Mouse (Mus musculus): ENCODE data around the gene Zfp62. TPM values are rescaled to one million over a fixed set of nuclear protein-coding genes. Genes with fewer than 3 reads are reported as not detected.
A peak's percentile ranks its signal among the peaks of the same experiment; 100 is the strongest.

Gene Zfp62
- total and polyA plus RNA-seq, 3 experiments: 16.7 to 132 (median 31.8) TPM

DNA sequence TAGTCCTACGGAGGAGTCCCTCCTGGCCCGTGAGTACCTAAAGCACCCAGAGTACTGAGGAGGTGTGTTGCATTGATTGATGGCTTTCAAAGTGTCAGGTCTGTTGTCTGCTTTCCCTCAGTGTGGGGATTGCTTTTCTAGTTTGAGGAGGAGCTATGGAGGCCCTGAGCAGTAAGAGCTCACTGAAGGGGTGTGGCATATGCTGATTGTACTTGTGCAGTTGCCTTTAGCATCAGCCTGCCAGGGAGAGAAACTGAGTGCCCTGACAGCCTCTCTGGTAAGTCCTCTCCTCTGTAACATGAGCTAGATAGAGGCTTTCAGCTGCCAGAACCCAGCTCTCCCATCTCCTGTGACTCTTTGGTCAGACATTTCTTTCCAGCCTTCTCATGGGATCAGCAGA is 44.2 kb downstream of the Zfp62 start:
- no peak overlapping the region for H3K9ac ChIP-seq (ENCODE audit: control insufficient read depth, low read depth, low read length, poor library complexity, severe bottlenecking)
- no peaks in the 10 kb centered on the region for H3K27me3 ChIP-seq (ENCODE audit: control insufficient read depth in 1 of 2, insufficient read depth in 2 of 2, low read length in 2 of 2)
- TF ChIP-seq HCFC1 (IDR thresholded peaks at IDR 0.05; ENCODE audit: low read depth, low read length) (no peak), TBP (IDR thresholded peaks at IDR 0.05; ENCODE audit: low read depth, low read length) (no peak), MAFK (IDR thresholded peaks at IDR 0.05; ENCODE audit: borderline replicate concordance, low read depth, low read length) (no peak), POLR2AphosphoS5 (IDR thresholded peaks at IDR 0.05; ENCODE audit: borderline replicate concordance, low read depth, low read length) (no peak), TCF12 (IDR thresholded peaks at IDR 0.05; ENCODE audit: low read depth, low read length) (no peak), ZKSCAN1 (IDR thresholded peaks at IDR 0.05; ENCODE audit: low read depth, low read length) (no peak), GABPA (IDR thresholded peaks at IDR 0.05; ENCODE audit: low read depth, low read length) (no peak), SIN3A (IDR thresholded peaks at IDR 0.05; ENCODE audit: low read length) (no peak), POLR2A (IDR thresholded peaks at IDR 0.05; ENCODE audit: control insufficient read depth in 1 of 2, insufficient read depth in 1 of 2, low read depth in 1 of 2, low read length in 2 of 2, poor library complexity in 1 of 2) (no peak), ZMIZ1 (IDR thresholded peaks at IDR 0.05; ENCODE audit: low read depth, low read length) (no peak), TAL1 (IDR thresholded peaks at IDR 0.05; ENCODE audit: low read length) (no peak), MAX (IDR thresholded peaks at IDR 0.05; ENCODE audit: low read length) (no peak), POLR2AphosphoS2 (IDR thresholded peaks at IDR 0.05; ENCODE audit: low read length) (no peak), MYB (IDR thresholded peaks at IDR 0.05; ENCODE audit: low read depth, low read length) (no peak)
- H3K4me3 ChIP-seq (ENCODE audit: control insufficient read depth in 1 of 2, insufficient read depth in 1 of 2, low read depth in 2 of 2, low read length in 2 of 2): no peak overlapping the region
- DNase-seq (ENCODE audit: low read depth, low spot score): peak; percentile 67
- no peaks in the 10 kb centered on the region for H3K9me3 ChIP-seq (replicated peaks; ENCODE audit: insufficient read depth, low read length)
- H3K27ac ChIP-seq (ENCODE audit: control insufficient read depth, low read depth, low read length): no peak overlapping the region
- peaks cover 0 to 27% of the 10 kb centered on the region in 2 experiments; a peak in 2 of 4 replicates for H3K36me3 ChIP-seq (ENCODE audit: control insufficient read depth in 1 of 2, insufficient read depth in 2 of 2, low read length in 2 of 2)
- H3K79me2 ChIP-seq (ENCODE audit: control insufficient read depth, insufficient read depth, low read length, poor library complexity): peaks cover 12% of the 10 kb centered on the region
- H3K4me1 ChIP-seq (ENCODE audit: control insufficient read depth in 1 of 2, insufficient read depth in 2 of 2, low read length in 2 of 2): peaks cover 17 to 23% of the 10 kb centered on the region in 2 experiments

DNA sequence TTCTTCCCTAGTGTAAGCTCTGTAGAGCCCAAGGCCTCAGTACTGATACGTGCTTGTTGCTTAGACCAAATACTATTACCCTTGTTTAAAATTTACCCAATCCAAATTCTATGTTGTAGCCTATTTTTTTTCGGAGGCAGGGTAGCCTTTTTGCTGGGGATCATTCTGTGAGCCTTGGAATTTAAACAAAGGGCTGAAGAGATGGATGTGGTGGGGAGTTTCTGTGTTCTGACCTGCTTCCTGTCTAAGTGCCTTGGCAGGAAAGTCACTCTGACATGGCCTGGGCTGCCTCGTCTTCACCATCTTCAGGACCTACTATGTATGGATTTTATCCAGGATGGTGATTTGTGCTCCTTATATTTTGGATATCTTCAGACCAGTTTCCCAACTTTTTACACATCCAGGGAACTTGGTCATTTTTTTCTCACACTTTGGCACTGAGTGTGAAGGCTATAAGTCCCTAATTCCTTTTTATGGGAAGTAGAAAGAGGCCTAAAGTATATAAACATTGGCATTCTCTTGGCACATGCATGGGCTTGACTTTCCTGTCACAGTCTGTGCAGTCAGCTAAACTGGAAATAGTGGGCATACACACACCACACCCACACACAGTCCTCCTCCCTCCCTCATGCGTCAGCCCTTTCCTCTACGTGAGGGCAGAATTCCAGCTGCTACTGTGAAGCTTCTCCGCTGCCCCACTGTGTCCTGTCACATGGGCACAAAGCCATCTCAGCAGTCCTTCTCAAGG is 45.3 kb downstream of the Zfp62 start:
- no peak for DNase-seq (ENCODE audit: low read depth, low spot score)
- Histone ChIP-seq H3K36me3 (ENCODE audit: control insufficient read depth in 1 of 2, insufficient read depth in 2 of 2, low read length in 2 of 2) (peaks cover 5 to 22% of the 10 kb centered on the region in 2 experiments; a peak in 3 of 4 replicates), H3K4me1 (ENCODE audit: control insufficient read depth in 1 of 2, insufficient read depth in 2 of 2, low read length in 2 of 2) (peaks cover 14 to 21% of the 10 kb centered on the region in 2 experiments), H3K79me2 (ENCODE audit: control insufficient read depth, insufficient read depth, low read length, poor library complexity) (peaks cover 12% of the 10 kb centered on the region), H3K27ac (ENCODE audit: control insufficient read depth, low read depth, low read length) (no peak overlapping the region), H3K27me3 (ENCODE audit: control insufficient read depth in 1 of 2, insufficient read depth in 2 of 2, low read length in 2 of 2) (no peaks in the 10 kb centered on the region), H3K9me3 (replicated peaks; ENCODE audit: insufficient read depth, low read length) (no peaks in the 10 kb centered on the region), H3K9ac (ENCODE audit: control insufficient read depth, low read depth, low read length, poor library complexity, severe bottlenecking) (no peak overlapping the region), H3K4me3 (ENCODE audit: control insufficient read depth in 1 of 2, insufficient read depth in 1 of 2, low read depth in 2 of 2, low read length in 2 of 2) (no peak overlapping the region)
- no peak for TF ChIP-seq BHLHE40 (IDR thresholded peaks at IDR 0.05; ENCODE audit: borderline replicate concordance, low read depth, low read length)
- no peak for TF ChIP-seq ELF1 (IDR thresholded peaks at IDR 0.05; ENCODE audit: low read depth, low read length)
- TF ChIP-seq KAT2A (conservative IDR thresholded peaks at IDR 0.05; ENCODE audit: low read depth, low read length): no peak
- TF ChIP-seq USF1 (IDR thresholded peaks at IDR 0.05; ENCODE audit: low read depth, low read length): no peak
- TF ChIP-seq SMC3 (IDR thresholded peaks at IDR 0.05; ENCODE audit: low read depth, low read length): no peak
- no peak for TF ChIP-seq POLR2A (IDR thresholded peaks at IDR 0.05; ENCODE audit: control insufficient read depth in 1 of 2, insufficient read depth in 1 of 2, low read depth in 1 of 2, low read length in 2 of 2, poor library complexity in 1 of 2)
- TF ChIP-seq USF2 (IDR thresholded peaks at IDR 0.05; ENCODE audit: borderline replicate concordance in 1 of 2, insufficient read depth in 1 of 2, low read depth in 1 of 2, low read length in 2 of 2): no peak
